10 mouse cellular contexts compared by ENCODE assay signal in the genomic region with DNA sequence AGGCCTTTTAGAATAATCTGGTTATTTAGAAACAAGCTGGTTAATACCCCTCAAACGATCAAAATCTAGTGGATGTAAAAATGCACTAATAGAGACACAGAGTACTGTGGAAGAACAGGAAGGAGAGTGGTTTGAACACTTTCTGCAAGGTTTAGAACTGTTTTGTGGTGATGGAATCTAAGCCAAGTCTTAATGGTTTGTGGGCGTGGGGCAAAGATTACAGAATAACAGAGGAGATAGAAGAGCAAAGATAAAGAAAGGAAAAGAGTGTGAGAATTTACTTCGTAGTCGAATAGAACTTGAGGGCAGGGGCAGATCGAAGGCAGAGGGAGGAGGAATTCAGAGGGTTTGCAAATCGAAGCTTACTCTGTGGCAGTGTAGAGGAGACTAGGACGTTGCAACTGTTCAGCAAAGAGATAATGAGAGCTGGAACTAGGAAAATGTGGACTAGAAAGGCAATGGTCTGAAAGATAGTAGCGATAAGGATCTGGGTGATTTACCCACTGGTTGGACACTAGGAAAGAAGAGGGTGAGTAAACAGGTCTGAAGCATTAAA. TPM values are rescaled to one million over a fixed set of nuclear protein-coding genes. Genes with fewer than 3 reads are reported as not detected.
DNase-seq lines count a peak whose midpoint lies in the region; ATAC-seq lines count a peak whose summit lies in the region.
"Had no signal": no experiment of that assay in that cellular context is flagged by ENCODE, and none has a peak within 500 bp of the region (broad histone marks: within the 10 kb centered on the region; RNA-seq: fewer than 3 reads in every experiment).

No protein-coding gene starts in this region.

- no peaks in the 10 kb centered on the region for H3K36me3 ChIP-seq in liver, embryonic 16.5 days (ENCODE audit: control insufficient read depth, insufficient read depth)
- H3K36me3 ChIP-seq: heart, embryonic 10.5 days had no signal

- DNase-seq in kidney, adult 18-20 months = peak; percentile 11
- DNase-seq in kidney, postnatal 10 days = no peak
- peak; percentile 26 for DNase-seq in CD4-positive helper T cell, adult 2 months (ENCODE audit: low read depth, low spot score)
- peak; percentile 62 for DNase-seq in kidney, adult 9 months
- no peak for DNase-seq in spleen, postnatal 10 days (ENCODE audit: low spot score in 2 of 2)
- DNase-seq in layer of hippocampus, adult 9-11 months = no peak
- no peak for DNase-seq in heart, postnatal 36 days
- DNase-seq: left cerebral cortex, postnatal 4 days had no signal

- no peak for ATAC-seq in liver, embryonic 16.5 days (ENCODE audit: low read depth)

- WGBS in liver, embryonic 16.5 days (ENCODE audit: insufficient replicate concordance) = 14% methylated on average over 8 of the region's 8 CpGs

- H3K9me3 ChIP-seq in liver, embryonic 16.5 days (replicated peaks; ENCODE audit: control insufficient read depth, low read length) = no peaks in the 10 kb centered on the region
- H3K9me3 ChIP-seq: heart, embryonic 10.5 days had no signal

- H3K27ac ChIP-seq in liver, embryonic 16.5 days (ENCODE audit: low read length) = peak overlapping the region; percentile 24; the same call in 1 of the 2 replicates
- H3K27ac ChIP-seq: heart, embryonic 10.5 days had no signal

- H3K4me2 ChIP-seq in liver, embryonic 16.5 days (ENCODE audit: low read depth, low read length) = peak overlapping the region; percentile 72

- H3K4me1 ChIP-seq in liver, embryonic 16.5 days (ENCODE audit: control insufficient read depth, low read depth, low read length) = peaks cover 28% of the 10 kb centered on the region

- H3K4me3 ChIP-seq in liver, embryonic 16.5 days (ENCODE audit: low read depth, low read length) = peak overlapping the region; percentile 98

- no peaks in the 10 kb centered on the region for H3K27me3 ChIP-seq in liver, embryonic 16.5 days (ENCODE audit: control insufficient read depth, insufficient read depth, low read depth, low read length)

- H3K9ac ChIP-seq in liver, embryonic 16.5 days (ENCODE audit: low read depth, low read length) = 0 out of 2 replicates have a peak overlapping the region, but pooled peaks have one; percentile 96

- intact Hi-C loops in heart, postnatal 36 days (cut with DNase I) = no loop called here

RNA-seq across cellular contexts. Expression of a gene that starts 1.7 kb away (rescaled TPM):
- polyA plus RNA-seq in liver, embryonic 16.5 days (2015; fragmentation: Nextera tagmentation; extraction: Ambion mirVana) = 5.7 and 6.0 TPM in 2 replicates
- 10 to 100 TPM; 19.6 to 19.9 TPM for total RNA-seq in heart, postnatal 36 days (2021)

Comparison
In these comparisons a context has a peak if more than half of its experiments do, and no peak if none do; other contexts are left out.
1. DNase-seq: peak in kidney, adult 18-20 months (single experiment), CD4-positive helper T cell, adult 2 months (single experiment) and kidney, adult 9 months (single experiment); none in kidney, postnatal 10 days (single experiment), spleen, postnatal 10 days (0 of 2), layer of hippocampus, adult 9-11 months (single experiment) and heart, postnatal 36 days (0 of 2).